Mouse (Mus musculus) MEL (cell line): ENCODE measurements around the gene Pard3b. TPM values are rescaled to one million over a fixed set of nuclear protein-coding genes. Genes with fewer than 3 reads are reported as not detected.

Experiments
- DNase-seq: peaks from one replicate; pipeline ENCODE4 v3.0.0; 2011; ENCODE audit warnings: low read depth, low spot score
- H3K27ac ChIP-seq: 2 replicates; pipeline ENCODE4 v1.5.1; 2012; ENCODE audit warnings: low read depth, mild to moderate bottlenecking, control low read depth, low read length, moderate library complexity; ENCODE audit not compliant: control insufficient read depth
- H3K27me3 ChIP-seq, 2 experiments: fragments of 150-350 bp in 1 of 2; sonication (generic) in 1 of 2; 2 replicates each; pipeline ENCODE4 v1.6.1; 2012; ENCODE audit warnings: low read length in 2 of 2, mild to moderate bottlenecking in 2 of 2, improper control_type of control experiment in 1 of 2, moderate library complexity in 1 of 2; ENCODE audit not compliant: insufficient read depth in 2 of 2, control insufficient read depth in 1 of 2
- H3K36me3 ChIP-seq, 2 experiments: 2 replicates each; pipeline ENCODE4 v1.6.1; 2012 to 2014; ENCODE audit warnings: low read length in 2 of 2, improper control_type of control experiment in 1 of 2, inconsistent platforms in 1 of 2, mild to moderate bottlenecking in 1 of 2; ENCODE audit not compliant: insufficient read depth in 2 of 2, control insufficient read depth in 1 of 2
- H3K4me1 ChIP-seq, 2 experiments: fragments of 150-350 bp in 1 of 2; sonication (generic) in 1 of 2; 2 replicates each; pipeline ENCODE4 v1.6.1; 2012; ENCODE audit warnings: low read length in 2 of 2, improper control_type of control experiment in 1 of 2, mild to moderate bottlenecking in 1 of 2; ENCODE audit not compliant: insufficient read depth in 2 of 2, control insufficient read depth in 1 of 2
- H3K4me3 ChIP-seq, 2 experiments: fragments of 150-350 bp in 1 of 2; sonication (generic) in 1 of 2; 2 replicates each; pipeline ENCODE4 v1.5.1; 2012; ENCODE audit warnings: low read depth in 2 of 2, low read length in 2 of 2, mild to moderate bottlenecking in 2 of 2, moderate library complexity in 2 of 2, control low read depth in 1 of 2, improper control_type of control experiment in 1 of 2; ENCODE audit not compliant: control insufficient read depth in 1 of 2, insufficient read depth in 1 of 2
- H3K79me2 ChIP-seq: 2 replicates; pipeline ENCODE4 v1.6.1; 2012; ENCODE audit warnings: mild to moderate bottlenecking, low read length, moderate library complexity; ENCODE audit not compliant: control insufficient read depth, poor library complexity, insufficient read depth
- H3K9ac ChIP-seq: 2 replicates; pipeline ENCODE4 v1.6.1; 2012; ENCODE audit warnings: low read depth, mild to moderate bottlenecking, control low read depth, low read length, moderate library complexity; ENCODE audit not compliant: control insufficient read depth, poor library complexity, severe bottlenecking
- H3K9me3 ChIP-seq: fragments of 150-350 bp; sonication (generic); replicated peaks from 2 replicates; pipeline ENCODE4 v1.6.1; 2012; ENCODE audit warnings: mild to moderate bottlenecking, low read length, improper control_type of control experiment, moderate library complexity; ENCODE audit not compliant: insufficient read depth
- BHLHE40 ChIP-seq: IDR thresholded peaks from 2 replicates; pipeline ENCODE4 v1.6.1; 2012; ENCODE audit warnings: low read depth, mild to moderate bottlenecking, inconsistent platforms, low read length, improper control_type of control experiment, borderline replicate concordance
- CTCF ChIP-seq, 3 experiments: IDR thresholded peaks in 2 of 3; conservative IDR thresholded peaks in 1 of 3; 2 replicates each; pipeline ENCODE4 v1.5.1; 2011 to 2012; ENCODE audit warnings: low read length in 3 of 3, low read depth in 2 of 3, mild to moderate bottlenecking in 2 of 3, improper control_type of control experiment in 1 of 3, inconsistent platforms in 1 of 3, mixed read lengths in 1 of 3, moderate library complexity in 1 of 3; ENCODE audit not compliant: control insufficient read depth in 1 of 3, insufficient read depth in 1 of 3, poor library complexity in 1 of 3, severe bottlenecking in 1 of 3
- E2F4 ChIP-seq: IDR thresholded peaks from 2 replicates; pipeline ENCODE4 v1.6.1; 2011; ENCODE audit warnings: low read depth, low read length, improper control_type of control experiment, borderline replicate concordance
- ETS1 ChIP-seq: IDR thresholded peaks from 2 replicates; pipeline ENCODE4 v1.6.1; 2012; ENCODE audit warnings: low read depth, mild to moderate bottlenecking, inconsistent platforms, low read length, improper control_type of control experiment, moderate library complexity
- GABPA ChIP-seq: IDR thresholded peaks from 2 replicates; pipeline ENCODE4 v1.6.1; 2012; ENCODE audit warnings: low read depth, mild to moderate bottlenecking, inconsistent platforms, low read length, improper control_type of control experiment, moderate library complexity
- GATA1 ChIP-seq: IDR thresholded peaks from 2 replicates; pipeline ENCODE4 v1.6.1; 2011; ENCODE audit warnings: low read depth, low read length, improper control_type of control experiment
- JUND ChIP-seq: IDR thresholded peaks from 2 replicates; pipeline ENCODE4 v1.6.1; 2011; ENCODE audit warnings: low read depth, mild to moderate bottlenecking, improper control_type of control experiment, low read length
- KAT2A ChIP-seq: conservative IDR thresholded peaks from 2 replicates; pipeline ENCODE4 v1.6.1; 2012; ENCODE audit warnings: low read depth, low read length, improper control_type of control experiment, inconsistent platforms
- MAX ChIP-seq: IDR thresholded peaks from 2 replicates; pipeline ENCODE4 v1.6.1; 2011; ENCODE audit warnings: low read length, improper control_type of control experiment
- MAZ ChIP-seq: IDR thresholded peaks from 2 replicates; pipeline ENCODE4 v1.6.1; 2012; ENCODE audit warnings: low read depth, mild to moderate bottlenecking, inconsistent platforms, low read length, improper control_type of control experiment
- MXI1 ChIP-seq: IDR thresholded peaks from 2 replicates; pipeline ENCODE4 v1.6.1; 2011; ENCODE audit warnings: mild to moderate bottlenecking, low read depth, low read length, improper control_type of control experiment
- POLR2A ChIP-seq, 2 experiments: IDR thresholded peaks; 2 replicates each; pipeline ENCODE4 v1.6.1; 2011 to 2012; ENCODE audit warnings: low read length in 2 of 2, mild to moderate bottlenecking in 2 of 2, control low read depth in 1 of 2, improper control_type of control experiment in 1 of 2, low read depth in 1 of 2, moderate library complexity in 1 of 2; ENCODE audit not compliant: control insufficient read depth in 1 of 2, insufficient read depth in 1 of 2, poor library complexity in 1 of 2
- POLR2AphosphoS5 ChIP-seq: IDR thresholded peaks from 2 replicates; pipeline ENCODE4 v1.6.1; 2012; ENCODE audit warnings: low read depth, borderline replicate concordance, mild to moderate bottlenecking, inconsistent platforms, low read length, moderate library complexity, mixed read lengths
- RAD21 ChIP-seq: IDR thresholded peaks from 2 replicates; pipeline ENCODE4 v1.6.1; 2011; ENCODE audit warnings: mild to moderate bottlenecking, low read depth, low read length, improper control_type of control experiment
- SIN3A ChIP-seq: IDR thresholded peaks from 2 replicates; pipeline ENCODE4 v1.6.1; 2012; ENCODE audit warnings: low read length, improper control_type of control experiment, inconsistent platforms
- UBTF ChIP-seq: IDR thresholded peaks from 2 replicates; pipeline ENCODE4 v1.6.1; 2012; ENCODE audit warnings: low read depth, mild to moderate bottlenecking, inconsistent platforms, low read length, improper control_type of control experiment, moderate library complexity, borderline replicate concordance; ENCODE audit not compliant: insufficient read depth
- USF2 ChIP-seq, 2 experiments: IDR thresholded peaks; 2 replicates each; pipeline ENCODE4 v1.6.1; 2011 to 2012; ENCODE audit warnings: improper control_type of control experiment in 2 of 2, low read length in 2 of 2, borderline replicate concordance in 1 of 2, inconsistent platforms in 1 of 2, low read depth in 1 of 2, mild to moderate bottlenecking in 1 of 2; ENCODE audit not compliant: insufficient read depth in 1 of 2
- ZKSCAN1 ChIP-seq: IDR thresholded peaks from 2 replicates; pipeline ENCODE4 v1.6.1; 2012; ENCODE audit warnings: low read depth, mild to moderate bottlenecking, inconsistent platforms, low read length, improper control_type of control experiment, moderate library complexity
- ZMIZ1 ChIP-seq: IDR thresholded peaks from 2 replicates; pipeline ENCODE4 v1.6.1; 2012; ENCODE audit warnings: low read depth, mild to moderate bottlenecking, inconsistent platforms, low read length, improper control_type of control experiment, moderate library complexity
- ZNF384 ChIP-seq: IDR thresholded peaks from 2 replicates; pipeline ENCODE4 v1.6.1; 2012; ENCODE audit warnings: low read depth, mild to moderate bottlenecking, inconsistent platforms, low read length, improper control_type of control experiment
- polyA plus RNA-seq, 2 experiments: library from polyadenylated mRNA; stranded (reverse) in 1 of 2; unstranded in 1 of 2; fragments of >175 nt in 1 of 2; fragments of >200 nt in 1 of 2; gene quantifications; 2 replicates each; pipeline versions ENCODE4 v1.2.1 to v1.2.4; 2012; ENCODE audit warnings: low replicate concordance in 2 of 2, low read depth in 1 of 2; ENCODE audit not compliant: insufficient read length in 2 of 2, insufficient read depth in 1 of 2, missing spikeins in 1 of 2
- total RNA-seq: library from RNA; depleted of rRNA; stranded (reverse); fragments of 300-350 nt; gene quantifications from 2 replicates; pipeline ENCODE4 v1.2.3, GENCODE M21; 2012

Gene Pard3b
- total and polyA plus RNA-seq, 3 experiments: not detected

- Histone ChIP-seq H3K9ac (no peak overlapping the region), H3K4me1 (no peaks in the 10 kb centered on the region), H3K9me3 (no peaks in the 10 kb centered on the region), H3K79me2 (no peaks in the 10 kb centered on the region), H3K27me3 (no peaks in the 10 kb centered on the region), H3K36me3 (no peaks in the 10 kb centered on the region), H3K27ac (no peak overlapping the region), H3K4me3 (no peak overlapping the region)
- DNase-seq: no peak
- TF ChIP-seq MAX (no peak), KAT2A (no peak), ZNF384 (no peak), RAD21 (no peak), E2F4 (no peak), GABPA (no peak), GATA1 (no peak), JUND (no peak), POLR2AphosphoS5 (no peak)
Measured at GRCm38 (mm10) chr1:62444406-62444805, 805.8 kb downstream of the Pard3b start.

DNA sequence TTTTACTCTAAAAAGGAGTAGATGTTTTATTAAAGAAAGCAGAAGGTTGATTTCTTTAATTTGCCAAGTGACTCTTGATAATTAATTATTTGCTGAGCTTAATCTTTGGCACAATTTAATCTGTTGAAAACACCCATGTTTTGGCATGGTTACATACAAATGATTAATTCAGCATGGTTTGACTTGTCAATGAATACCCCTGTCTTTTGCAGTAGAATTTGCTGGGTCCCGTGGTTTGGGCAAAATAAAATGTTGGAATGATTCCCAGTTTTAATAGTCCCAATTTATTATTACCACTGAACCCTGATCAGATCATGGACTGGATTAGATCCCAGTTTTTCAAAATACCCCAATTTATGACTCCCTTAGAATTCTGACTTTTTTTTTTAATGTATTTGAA is 808.2 kb downstream of the Pard3b start:
- DNase-seq: no peak
- Histone ChIP-seq H3K4me3 (no peak overlapping the region), H3K27ac (no peak overlapping the region)
- TF ChIP-seq POLR2A (IDR thresholded peaks at IDR 0.05; ENCODE audit: control insufficient read depth in 1 of 2, insufficient read depth in 1 of 2, low read depth in 1 of 2, low read length in 2 of 2, poor library complexity in 1 of 2) (no peak), ZKSCAN1 (no peak), BHLHE40 (no peak), SIN3A (no peak), CTCF (IDR thresholded peaks at IDR 0.05 in 2 of 3, conservative IDR thresholded peaks at IDR 0.05 in 1 of 3; ENCODE audit: control insufficient read depth in 1 of 3, insufficient read depth in 1 of 3, low read depth in 2 of 3, low read length in 3 of 3, poor library complexity in 1 of 3, severe bottlenecking in 1 of 3) (no peak), USF2 (IDR thresholded peaks at IDR 0.05; ENCODE audit: borderline replicate concordance in 1 of 2, insufficient read depth in 1 of 2, low read depth in 1 of 2, low read length in 2 of 2) (no peak), UBTF (no peak), ZMIZ1 (no peak), JUND (no peak), ETS1 (no peak), MXI1 (no peak), MAZ (no peak), POLR2AphosphoS5 (no peak)
- TF ChIP-seq, all 39 proteins: peak for 0
- Histone ChIP-seq H3K79me2 (no peaks in the 10 kb centered on the region), H3K9me3 (no peaks in the 10 kb centered on the region), H3K27me3 (no peaks in the 10 kb centered on the region), H3K4me1 (no peaks in the 10 kb centered on the region), H3K9ac (no peak overlapping the region), H3K36me3 (no peaks in the 10 kb centered on the region)
